Mouse (Mus musculus) ES-E14 (cell line): ENCODE data around the gene Vopp1. TPM values are rescaled to one million over a fixed set of nuclear protein-coding genes. Genes with fewer than 3 reads are reported as not detected.

Experiments
- DNase-seq: peaks from one replicate; pipeline ENCODE4 v3.0.0-alpha.2; 2013; ENCODE audit warnings: low read depth, low spot score
- H3K27ac ChIP-seq: 2 replicates; pipeline ENCODE4 v1.5.1; 2012; ENCODE audit warnings: low read depth, mild to moderate bottlenecking, low read length, moderate library complexity, mixed read lengths; ENCODE audit not compliant: poor library complexity, insufficient read depth, severe bottlenecking
- H3K36me3 ChIP-seq: 2 replicates; pipeline ENCODE4 v1.6.1; 2012; ENCODE audit warnings: mild to moderate bottlenecking, low read length, moderate library complexity, mixed read lengths; ENCODE audit not compliant: control insufficient read depth, poor library complexity, insufficient read depth, severe bottlenecking
- H3K4me1 ChIP-seq, 2 experiments: fragments of 150-350 bp in 1 of 2; sonication (generic) in 1 of 2; 2 replicates each; pipeline ENCODE4 v1.6.1; 2012; ENCODE audit warnings: low read length in 2 of 2, mild to moderate bottlenecking in 1 of 2, mixed read lengths in 1 of 2; ENCODE audit not compliant: control insufficient read depth in 2 of 2, insufficient read depth in 2 of 2, poor library complexity in 1 of 2
- H3K4me3 ChIP-seq, 2 experiments: fragments of 150-350 bp in 1 of 2; sonication (generic) in 1 of 2; 2 replicates each; pipeline ENCODE4 v1.5.1; 2012; ENCODE audit warnings: low read length in 2 of 2, low read depth in 1 of 2, mild to moderate bottlenecking in 1 of 2, mixed read lengths in 1 of 2; ENCODE audit not compliant: insufficient read depth in 1 of 2, poor library complexity in 1 of 2, severe bottlenecking in 1 of 2
- H3K9ac ChIP-seq: 2 replicates; pipeline ENCODE4 v1.6.1; 2012; ENCODE audit warnings: low read depth, mild to moderate bottlenecking, low read length, mixed read lengths; ENCODE audit not compliant: poor library complexity, insufficient read depth, severe bottlenecking
- H3K9me3 ChIP-seq: fragments of 150-350 bp; sonication (generic); 2 replicates; pipeline ENCODE4 v1.6.1; 2012; ENCODE audit warnings: low read depth, mild to moderate bottlenecking, low read length; ENCODE audit not compliant: control insufficient read depth, insufficient read depth
- CHD2 ChIP-seq: IDR thresholded peaks from 2 replicates; pipeline ENCODE4 v1.6.1; 2014; ENCODE audit warnings: mild to moderate bottlenecking, low read depth, low read length, inconsistent platforms
- HCFC1 ChIP-seq: IDR thresholded peaks from 2 replicates; pipeline ENCODE4 v1.6.1; 2012; ENCODE audit warnings: low read length, inconsistent platforms, borderline replicate concordance; ENCODE audit not compliant: insufficient read depth
- MAFK ChIP-seq: IDR thresholded peaks from 2 replicates; pipeline ENCODE4 v1.6.1; 2014; ENCODE audit warnings: mild to moderate bottlenecking, low read depth, low read length, inconsistent platforms; ENCODE audit not compliant: insufficient read depth
- ZC3H11A ChIP-seq: IDR thresholded peaks from 2 replicates; pipeline ENCODE4 v1.6.1; 2012; ENCODE audit warnings: low read depth, mild to moderate bottlenecking, inconsistent platforms, low read length, borderline replicate concordance
- in situ Hi-C, 2 experiments: fragments of 600-800 bp; cut with MboI; formaldehyde crosslinking; loops; one replicate each; pipeline ENCODE4 v1.15.1; 2025; ENCODE audit warnings: low sequenced_read_pairs in 2 of 2, inconsistent platforms in 1 of 2; ENCODE audit not compliant: unreplicated experiment in 2 of 2
- total RNA-seq: library from RNA; depleted of rRNA; stranded (reverse); fragments of 300-350 nt; gene quantifications from 2 replicates; pipeline ENCODE4 v1.2.3, GENCODE M21; 2012; rRNA removed

The Vopp1 gene
- total RNA-seq, 1 experiment = 9.0 TPM

DNA sequence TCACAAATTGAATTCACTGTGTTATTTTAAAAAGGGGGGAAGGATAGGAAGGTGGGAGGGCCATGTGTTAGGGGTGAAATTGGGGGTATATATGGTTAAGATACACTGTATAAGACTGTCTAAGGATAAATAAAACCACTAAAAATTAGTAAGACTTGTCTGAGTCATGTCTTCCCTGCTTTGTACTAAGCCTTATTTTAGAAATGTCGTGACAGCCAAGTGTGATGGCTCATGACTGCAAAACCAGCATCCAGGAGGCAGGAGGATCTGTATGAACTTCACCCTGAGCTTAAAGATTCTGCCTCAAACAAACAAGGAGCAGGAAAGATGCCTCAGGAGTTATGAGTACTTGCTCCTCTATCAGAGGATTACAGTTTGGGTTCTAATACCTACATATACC, 140.8 kb downstream of the Vopp1 start:
- TF ChIP-seq CHD2 (no peak), MAFK (no peak), HCFC1 (no peak), ZC3H11A (no peak)
- DNase-seq = no peak
- H3K9ac ChIP-seq = no peak overlapping the region
- no peaks in the 10 kb centered on the region for H3K9me3 ChIP-seq
- no peaks in the 10 kb centered on the region for H3K36me3 ChIP-seq
- H3K27ac ChIP-seq = no peak overlapping the region
- no peaks in the 10 kb centered on the region for H3K4me1 ChIP-seq
- no peak overlapping the region for H3K4me3 ChIP-seq
- in situ Hi-C loops = no loop called here

Other genes starting within 250 kb of the Vopp1 start
- gene Herc6, start 244.2 kb downstream of the Vopp1 start, total RNA-seq = 0.36 and 0.69 TPM in 2 replicates
- 4.0 and 6.0 TPM in 2 replicates for gene Pyurf, start 133.1 kb downstream of the Vopp1 start, total RNA-seq
- 10.3 and 13.6 TPM in 2 replicates for gene Lancl2, start 122.6 kb downstream of the Vopp1 start, total RNA-seq
- gene Vmn1r21, start 25.2 kb upstream of the Vopp1 start, total RNA-seq = not detected in 2 replicates
- gene Vmn1r22, start 82.9 kb upstream of the Vopp1 start, total RNA-seq = not detected in 2 replicates
- not detected in 2 replicates for gene Vmn1r23, start 101.7 kb upstream of the Vopp1 start, total RNA-seq
- gene Vmn1r24, start 136.3 kb upstream of the Vopp1 start, total RNA-seq = not detected in 2 replicates
- not detected in 2 replicates for gene Vmn1r25, start 155.7 kb upstream of the Vopp1 start, total RNA-seq
- not detected in 2 replicates for gene Vmn1r26, start 190.0 kb upstream of the Vopp1 start, total RNA-seq